Mouse (Mus musculus) thymus, postnatal 25 days (tissue): Measurements from ENCODE around the gene Zfp341.

Experiments
- DNase-seq: peaks from one replicate; pipeline ENCODE4 v3.0.0; 2022

The Zfp341 gene

DNA sequence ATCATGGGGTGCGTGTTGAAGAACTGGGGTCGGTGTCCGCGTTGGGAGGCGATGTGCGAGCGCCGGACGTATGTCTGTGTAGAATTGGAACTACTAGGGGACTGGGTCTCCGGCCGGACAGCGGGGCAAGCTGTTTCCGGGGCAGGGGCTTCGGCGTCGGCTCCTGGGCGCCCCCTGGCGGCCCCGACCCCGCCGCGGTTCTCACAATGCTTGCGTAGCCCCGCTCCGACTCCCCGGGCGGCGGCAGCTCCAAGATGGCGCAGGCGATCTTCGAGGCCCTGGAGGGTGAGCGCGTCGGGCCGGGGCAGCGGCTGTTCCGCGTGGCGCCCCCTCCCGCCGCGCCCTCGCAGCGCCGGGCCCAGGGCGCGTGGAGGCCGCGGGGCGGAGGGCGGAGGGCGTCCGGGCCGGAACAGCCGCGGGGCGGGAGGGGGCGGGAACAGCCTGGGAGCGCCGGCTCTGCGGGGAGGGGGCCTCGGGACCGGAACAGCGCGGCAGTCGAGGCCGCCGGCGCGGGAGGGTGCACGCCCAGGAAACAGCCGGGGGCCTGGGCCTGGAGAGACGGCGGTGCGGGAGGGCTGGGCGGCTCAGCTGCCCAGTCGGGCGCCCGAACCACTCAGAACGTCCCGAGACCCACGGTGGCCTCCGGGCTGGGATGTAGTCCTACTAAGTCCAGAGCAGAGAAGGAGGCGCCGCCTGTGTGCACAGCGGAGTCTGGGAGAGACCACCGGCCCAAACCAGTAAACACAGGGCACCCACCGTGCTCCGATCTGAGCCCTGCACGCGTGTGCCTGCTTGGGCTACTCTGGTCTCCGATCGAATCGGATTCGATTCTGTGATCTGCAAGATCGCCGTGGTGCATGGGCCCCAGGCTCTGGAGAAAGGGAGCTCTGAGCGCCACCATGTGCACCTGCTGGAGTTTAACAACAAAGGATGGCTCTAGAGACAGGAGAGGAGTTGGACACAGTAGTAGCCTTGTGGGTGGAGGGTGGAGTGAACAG lies at the start of gene Zfp341, which contains the start of gene 4930519P11Rik:
Gene Zfp341, plus strand, starts transcription at position 180 of the 998 bp plus-strand sequence.
Gene 4930519P11Rik, minus strand, starts transcription at position 320 of the 998 bp plus-strand sequence.
- peak; percentile 91 for DNase-seq

DNA sequence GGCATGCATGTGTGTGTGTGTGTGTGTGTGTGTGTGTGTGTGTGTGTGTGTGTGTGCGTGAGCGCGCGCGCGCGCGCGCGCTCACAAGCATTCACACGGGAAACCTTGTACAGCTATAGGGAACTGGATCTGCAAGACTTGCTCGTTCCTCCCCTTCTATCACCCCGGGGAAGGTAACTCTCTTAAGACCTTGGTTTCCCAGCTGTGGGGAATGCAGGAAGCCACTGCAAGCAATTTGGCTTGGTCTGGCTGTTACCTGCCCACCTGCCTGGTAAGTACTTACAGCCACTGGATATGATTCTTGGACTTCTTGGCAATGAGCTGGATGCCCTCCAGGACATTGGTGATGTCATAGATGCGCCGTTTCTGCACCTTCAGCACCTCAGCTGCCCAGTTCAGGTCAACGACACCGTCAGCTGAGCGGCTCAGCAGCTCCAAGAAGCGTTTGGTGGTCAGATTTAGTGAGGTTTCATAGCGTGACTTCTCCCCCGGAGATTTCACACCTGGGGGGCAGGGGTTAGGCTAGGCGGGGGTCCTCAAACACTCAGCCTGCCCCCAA lies 49.4 kb upstream of the Zfp341 start:
- DNase-seq, result no peak

DNA sequence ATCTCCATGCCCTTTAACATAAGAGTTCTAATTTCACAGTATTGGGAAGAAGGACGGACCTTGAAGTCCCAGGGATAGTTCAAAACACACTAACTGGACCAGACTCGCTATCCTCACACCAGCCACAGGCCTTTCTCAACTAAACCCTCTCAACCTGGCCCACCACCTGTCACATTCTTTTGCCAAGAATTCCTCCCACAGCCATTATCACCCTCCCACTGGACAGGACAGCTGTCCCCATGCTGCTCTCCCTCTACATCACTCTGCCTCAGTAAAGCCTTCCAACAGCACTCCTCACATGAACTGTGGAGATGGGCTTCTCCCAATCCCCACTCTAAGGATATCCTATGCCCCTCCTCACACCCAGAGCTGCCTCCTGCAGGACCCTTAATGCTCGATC lies 47.5 kb upstream of the Zfp341 start:
- DNase-seq, result no peak

DNA sequence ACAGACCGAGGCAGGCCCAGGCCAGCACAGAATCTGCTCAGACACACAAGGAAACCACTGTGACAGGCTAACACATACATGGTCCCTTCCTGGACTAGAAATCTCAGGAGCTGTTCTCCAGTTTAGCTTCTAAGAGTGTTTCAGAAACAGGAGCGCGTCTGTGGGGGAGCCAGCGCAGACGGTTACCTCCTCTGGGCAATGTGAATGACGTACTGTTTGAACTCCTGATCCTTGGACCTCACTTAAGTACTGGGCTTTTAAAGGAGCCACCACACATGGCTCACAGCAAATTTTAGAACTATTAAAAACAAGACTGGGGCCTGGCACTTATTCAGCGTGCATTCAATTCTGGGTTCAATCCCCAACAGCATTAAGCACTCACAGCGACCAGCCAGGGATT lies 46.5 kb upstream of the Zfp341 start:
- DNase-seq, result no peak

GRCm38 (mm10) chr2:154567766-154568165 lies 45.3 kb upstream of the Zfp341 start:
- no peak for DNase-seq

DNA sequence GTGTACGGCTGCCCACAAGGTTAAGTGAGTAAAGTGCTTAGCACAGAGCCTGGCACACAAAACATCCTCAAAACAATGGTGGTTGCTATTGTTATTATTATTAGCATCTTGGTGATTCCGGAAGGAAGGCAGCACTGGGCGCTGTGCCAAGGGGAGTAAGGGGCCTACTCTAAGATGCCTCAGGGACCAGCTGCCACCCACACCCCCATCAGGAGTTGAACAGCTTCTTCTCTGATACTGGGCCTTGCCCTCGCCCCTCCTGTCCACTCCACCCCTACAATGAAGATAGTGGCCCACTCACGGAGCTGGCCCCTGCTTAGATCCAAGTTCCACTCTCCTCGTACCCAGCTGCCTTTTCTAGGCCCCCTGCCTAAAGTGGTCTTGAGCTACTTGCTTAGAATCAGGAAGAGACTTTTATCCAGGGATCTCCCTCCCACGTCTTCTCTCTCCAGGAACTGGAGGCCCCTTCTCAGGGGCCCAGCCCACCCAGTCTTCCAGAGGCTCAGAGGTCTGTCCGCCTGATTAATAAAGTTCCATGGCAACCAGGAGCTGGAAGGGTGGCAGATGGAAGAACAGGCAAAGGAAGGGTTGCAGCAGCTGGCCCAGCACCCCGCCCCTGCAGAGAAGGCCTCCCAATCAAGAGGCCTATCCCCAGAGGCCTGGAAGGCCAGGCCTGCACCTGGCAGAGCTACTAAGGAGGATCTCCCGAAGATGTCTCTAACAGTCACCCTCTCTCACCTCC lies 44.6 kb upstream of the Zfp341 start:
- no peak for DNase-seq

DNA sequence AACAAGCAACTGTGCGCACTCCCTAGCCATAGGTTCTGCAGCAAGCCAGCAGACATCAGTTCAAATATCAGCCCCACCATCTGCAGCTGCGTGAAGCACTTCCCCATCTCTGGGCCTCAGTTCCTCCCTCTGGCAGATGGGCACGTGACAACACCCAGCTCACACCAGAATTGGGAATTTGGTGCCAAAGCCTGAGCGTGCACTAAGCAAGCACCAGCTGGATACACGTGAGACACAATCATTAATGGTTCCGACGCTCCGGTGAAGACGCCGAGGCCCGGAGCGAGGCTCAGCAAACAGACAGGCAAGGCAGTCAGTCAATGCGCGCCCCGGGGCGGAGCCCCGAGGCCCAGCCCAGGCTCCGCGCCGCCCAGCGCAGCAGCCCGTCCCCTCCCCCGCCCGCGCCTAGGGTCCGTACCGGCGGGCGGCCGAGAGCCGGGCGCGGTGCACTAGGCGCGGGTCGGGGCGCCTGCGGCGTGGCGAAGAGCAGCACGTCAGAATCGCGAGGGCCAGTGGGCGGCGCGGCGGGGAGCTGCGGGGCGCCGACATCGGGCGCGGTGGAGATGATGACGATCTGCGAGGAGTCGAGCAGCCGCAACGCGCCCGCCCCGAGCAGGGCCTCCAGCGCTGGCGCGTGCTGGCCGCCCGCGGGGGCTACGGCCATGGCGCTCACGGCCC lies 43.9 kb upstream of the Zfp341 start:
- peak; percentile 71 for DNase-seq

- DNase-seq, result peak; percentile 96
Measured at GRCm38 (mm10) chr2:154569836-154570286, 43.2 kb upstream of the Zfp341 start, which contains the start of gene E2f1. Gene E2f1, minus strand, starts transcription at chr2:154569892.

DNA sequence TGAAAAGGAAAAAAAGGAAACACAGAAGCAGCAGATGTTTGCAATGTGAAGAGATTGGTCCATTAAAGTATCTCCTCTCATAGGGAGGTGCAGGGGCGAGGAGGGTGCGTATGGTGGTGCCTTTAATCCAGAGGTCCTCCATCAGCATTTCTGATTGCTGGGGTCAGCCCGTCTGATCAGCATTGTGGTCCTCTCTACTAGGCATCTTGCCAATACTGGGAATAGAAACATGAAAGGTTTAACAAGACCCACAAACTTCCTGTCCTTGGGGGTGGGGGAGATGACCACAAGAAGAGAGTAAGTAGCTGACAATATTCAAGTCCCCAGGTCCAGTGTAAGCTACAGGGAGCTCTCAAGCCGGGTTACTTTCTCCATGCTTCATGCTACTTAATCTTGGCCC lies 42.4 kb upstream of the Zfp341 start:
- no peak for DNase-seq

DNA sequence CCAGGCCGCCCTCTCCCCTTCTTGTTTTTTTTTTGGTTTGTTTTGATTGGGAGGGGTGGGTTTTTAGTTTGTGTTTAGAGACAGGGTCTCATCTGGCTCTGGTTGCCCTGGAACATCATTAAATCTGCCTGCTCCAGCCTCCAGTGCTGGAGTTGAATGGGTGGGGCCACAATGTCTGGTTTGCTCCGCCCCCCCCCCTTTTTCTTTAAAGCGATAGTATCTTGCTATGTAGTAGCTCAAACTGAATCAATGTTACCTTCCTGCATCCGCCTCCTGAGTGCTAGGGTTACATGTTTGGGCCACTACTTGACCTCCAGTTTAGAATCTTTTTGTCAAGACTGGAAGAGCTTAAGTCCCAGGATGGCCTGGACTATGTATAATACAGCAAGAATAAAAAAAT lies 41.8 kb upstream of the Zfp341 start:
- DNase-seq, result no peak

DNA sequence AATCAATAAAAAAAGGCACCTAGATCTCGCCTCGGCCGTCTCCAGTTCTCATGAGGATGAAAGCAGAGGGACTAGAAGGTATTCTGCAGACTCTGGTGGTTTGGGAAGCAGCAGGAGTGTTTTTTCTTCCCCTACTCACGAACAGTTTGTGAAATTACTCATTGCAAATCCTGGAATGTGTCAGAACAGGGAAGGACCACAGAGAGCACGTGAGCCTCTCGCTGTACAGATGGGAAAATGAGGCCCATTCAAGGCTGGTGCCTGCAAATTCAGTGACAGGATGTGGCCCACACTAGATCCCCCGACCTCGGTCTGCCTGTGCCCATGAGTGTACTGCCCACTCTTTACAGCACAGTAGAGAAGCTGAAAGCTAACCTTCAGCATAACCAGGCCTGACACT lies 41.1 kb upstream of the Zfp341 start:
- no peak for DNase-seq

DNA sequence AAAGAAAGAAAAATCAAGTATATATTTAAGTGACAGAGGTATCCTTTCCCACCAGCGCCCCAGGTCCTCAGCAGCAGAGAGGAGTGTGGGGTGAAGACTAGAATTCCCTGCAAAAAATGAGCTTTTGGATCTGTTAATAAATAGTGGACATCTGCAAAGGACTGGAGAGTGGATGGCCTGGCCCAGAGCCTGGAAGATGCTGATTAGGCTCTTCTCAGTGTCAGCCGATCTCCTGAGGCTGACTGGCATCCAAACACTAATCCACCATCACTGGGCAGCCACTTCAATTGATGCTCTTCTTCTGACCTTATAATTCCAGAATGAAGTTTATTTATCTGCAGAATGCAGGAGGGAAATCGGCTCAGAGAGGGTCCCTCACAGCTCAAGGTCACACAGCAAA lies 40.1 kb upstream of the Zfp341 start:
- no peak for DNase-seq

GRCm38 (mm10) chr2:154574271-154574670 lies 38.8 kb upstream of the Zfp341 start:
- DNase-seq, result no peak

GRCm38 (mm10) chr2:154576876-154577743 lies 36.0 kb upstream of the Zfp341 start:
- peak; percentile 66 for DNase-seq

DNA sequence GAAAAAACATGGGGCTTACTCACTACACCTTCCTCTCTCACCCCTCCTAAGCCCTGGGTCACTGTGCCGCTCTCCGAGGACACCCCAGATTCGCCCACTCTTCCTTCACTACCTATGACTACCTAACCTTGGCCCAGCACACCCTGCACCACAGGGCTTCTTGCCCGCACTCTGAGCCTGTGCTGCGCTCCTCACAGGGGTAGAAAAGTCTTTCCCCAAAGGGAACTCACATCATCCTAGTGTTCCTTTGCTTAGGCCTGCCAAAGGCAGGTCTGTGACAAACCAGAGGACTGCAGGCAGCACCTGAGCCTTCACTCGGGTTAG lies 35.4 kb upstream of the Zfp341 start:
- no peak for DNase-seq

DNA sequence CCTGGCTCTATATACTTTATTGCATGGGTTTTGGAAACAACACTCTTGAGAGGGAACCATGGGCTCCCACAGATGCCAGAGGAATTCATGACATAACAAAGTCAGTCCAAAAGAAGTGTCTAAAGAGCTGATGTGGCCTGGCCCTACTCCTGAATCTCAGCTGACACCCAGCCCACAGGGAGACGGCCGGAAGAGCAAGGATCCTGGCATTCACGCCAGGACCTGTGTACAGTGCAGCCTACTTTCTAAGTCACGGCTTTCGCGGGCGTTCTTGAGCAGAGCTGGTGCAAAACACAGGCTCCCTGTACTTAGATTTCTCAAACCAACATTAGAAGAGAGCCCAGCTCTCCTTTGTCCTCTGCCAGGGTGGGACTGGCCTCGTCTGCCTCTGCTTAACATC lies 32.5 kb upstream of the Zfp341 start:
- DNase-seq, result no peak

DNA sequence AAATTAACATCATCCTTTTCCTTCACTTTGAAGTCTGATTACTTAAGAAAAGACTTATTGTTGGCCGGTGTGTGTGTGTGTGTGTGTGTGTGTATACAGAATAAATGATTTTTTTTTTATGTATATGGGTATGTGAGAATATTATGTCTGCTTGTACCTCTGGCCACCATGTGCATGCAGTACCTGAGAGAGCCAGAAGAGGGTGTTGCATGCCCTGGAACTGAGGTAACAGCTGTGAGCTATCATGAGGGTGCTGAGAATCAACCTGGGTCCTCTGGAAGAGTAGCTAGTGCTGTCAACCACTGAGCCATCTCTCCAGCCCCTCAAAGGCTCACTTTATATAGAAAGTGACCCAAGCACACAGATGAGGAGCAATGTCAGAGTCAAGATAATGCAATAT lies 31.7 kb upstream of the Zfp341 start:
- no peak for DNase-seq

DNA sequence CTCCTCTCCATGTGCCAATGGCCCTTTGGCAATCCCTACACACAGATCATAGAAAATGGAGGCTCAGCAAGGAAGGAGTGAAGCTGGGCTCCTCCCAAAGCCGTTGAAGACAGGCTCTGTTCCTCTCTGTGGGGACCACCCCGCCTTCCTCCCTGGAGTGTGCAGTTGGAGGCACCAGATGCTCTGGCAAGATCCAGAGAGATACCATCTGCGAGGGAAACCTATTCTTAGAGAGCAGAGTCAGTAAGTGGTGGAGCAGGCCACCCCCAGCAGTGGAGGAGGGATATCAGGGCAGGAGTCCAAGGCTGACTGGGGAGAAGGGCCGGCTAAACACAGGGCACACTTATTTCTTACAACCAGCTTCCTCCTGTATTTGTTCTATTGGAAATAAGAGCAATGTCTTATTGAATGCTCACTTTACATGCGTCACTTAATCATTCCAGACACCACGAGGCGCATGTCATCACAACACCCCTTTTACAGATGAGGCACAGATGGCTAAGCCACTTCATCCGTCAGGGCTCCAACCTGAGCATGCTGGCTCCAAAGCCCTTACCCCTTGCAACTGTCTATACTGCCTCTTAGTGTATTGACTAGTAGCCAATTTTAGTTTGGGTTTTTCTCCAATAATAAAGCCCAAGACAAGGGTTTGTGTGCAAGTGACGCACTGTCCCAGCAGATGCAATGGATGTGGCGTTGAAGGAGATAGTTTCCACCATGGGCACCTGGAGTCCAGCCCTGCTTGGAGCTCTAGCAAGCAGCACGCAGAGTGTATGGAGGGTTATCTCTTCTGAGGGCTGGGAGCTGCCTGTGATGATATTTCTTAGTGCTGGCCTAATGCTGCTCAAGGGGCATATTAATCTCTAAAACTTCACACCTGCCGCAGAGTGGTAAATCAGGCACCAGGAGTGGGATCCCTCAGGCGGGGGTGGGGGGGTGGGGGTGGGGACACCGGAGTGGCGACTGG lies 28.9 kb upstream of the Zfp341 start:
- DNase-seq, result no peak

DNA sequence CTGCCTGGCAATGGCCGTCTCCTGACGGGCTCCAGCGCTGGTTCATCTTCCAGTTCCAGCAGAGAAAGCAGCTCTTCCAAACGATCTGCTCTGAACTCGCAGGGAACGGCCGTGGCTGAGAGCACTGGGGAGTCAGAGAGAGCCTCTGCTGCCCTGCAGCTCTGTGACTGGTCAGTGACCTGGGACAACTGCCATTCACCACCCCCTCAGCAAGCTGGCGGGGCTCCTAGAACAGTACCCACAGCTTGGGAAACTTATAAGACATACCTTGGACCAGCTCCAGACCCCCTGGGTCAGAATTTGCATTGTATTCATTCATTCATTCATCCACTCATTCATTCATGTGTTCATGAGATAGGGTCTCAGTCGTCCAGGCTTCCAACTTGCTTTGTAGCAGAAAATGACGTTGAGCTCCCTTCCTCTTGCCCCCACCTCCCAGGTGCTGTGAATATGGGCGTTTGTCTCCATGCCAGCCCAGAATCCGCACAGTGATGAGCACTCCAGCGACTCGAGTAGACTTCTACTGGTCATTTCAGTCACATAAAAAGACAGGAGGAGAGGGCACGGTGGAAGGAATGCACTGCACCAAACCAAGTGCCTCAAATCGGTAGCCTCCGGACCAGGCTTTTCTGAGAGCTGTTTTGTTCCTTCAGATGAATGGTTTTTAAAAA lies 28.0 kb upstream of the Zfp341 start:
- no peak for DNase-seq

DNA sequence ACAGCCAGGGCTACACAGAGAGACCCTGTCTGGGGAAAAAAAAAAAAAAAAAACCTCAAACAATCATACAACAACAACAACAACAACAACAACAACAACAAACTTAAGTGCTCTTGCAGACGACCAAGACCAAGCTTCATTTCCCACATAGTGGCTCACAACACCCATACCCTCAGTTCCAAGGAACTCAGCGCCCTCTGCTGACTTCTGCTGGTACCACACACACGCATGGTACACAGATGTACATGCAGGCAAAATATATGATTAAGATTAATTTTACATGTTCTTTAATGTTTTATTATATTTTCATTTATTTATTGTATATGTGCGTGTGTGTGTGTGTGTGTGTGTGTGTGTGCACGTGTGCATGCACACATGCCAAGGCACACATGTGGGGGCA lies 26.7 kb upstream of the Zfp341 start:
- peak; percentile 74 for DNase-seq
